Mouse (Mus musculus): ENCODE results near the gene Ifit1bl1. TPM values are rescaled to one million over a fixed set of nuclear protein-coding genes. Genes with fewer than 3 reads are reported as not detected.
A peak's percentile ranks its signal among the peaks of the same experiment; 100 is the strongest.

The Ifit1bl1 gene
- total RNA-seq, 2 experiments from 2014 or later = 4.7 to 6.4 TPM

GRCm38 (mm10) chr19:34550205-34550533, 51.6 kb downstream of the Ifit1bl1 start:
- ATAC-seq (ENCODE audit: poor library complexity, severe bottlenecking) = no peak; the same call in 1 of the 2 replicates

- ATAC-seq (ENCODE audit: poor library complexity, severe bottlenecking) = peak; percentile 81
Observed at GRCm38 (mm10) chr19:34547976-34548375, 53.8 kb downstream of the Ifit1bl1 start.

- no peak for ATAC-seq (ENCODE audit: poor library complexity, severe bottlenecking)
Observed at GRCm38 (mm10) chr19:34546211-34546610, 55.5 kb downstream of the Ifit1bl1 start.

Other genes starting within 250 kb of the Ifit1bl1 start
- not detected in 2 replicates for gene Ch25h, start 126.8 kb downstream of the Ifit1bl1 start, total RNA-seq (2015)
- not detected in 2 replicates for gene Ch25h, start 126.8 kb downstream of the Ifit1bl1 start, total RNA-seq (2017)
- gene Lipa, start 74.5 kb downstream of the Ifit1bl1 start, total RNA-seq (2015) = 119 and 136 TPM in 2 replicates
- 69.1 and 73.0 TPM in 2 replicates for gene Lipa, start 74.5 kb downstream of the Ifit1bl1 start, total RNA-seq (2017)
- 10.1 and 10.2 TPM in 2 replicates for gene Ifit2, start 51.3 kb downstream of the Ifit1bl1 start, total RNA-seq (2015)
- 20.2 and 21.2 TPM in 2 replicates for gene Ifit2, start 51.3 kb downstream of the Ifit1bl1 start, total RNA-seq (2017)
- 22.6 and 25.4 TPM in 2 replicates for gene Ifit3, start 18.4 kb downstream of the Ifit1bl1 start, total RNA-seq (2015)
- 33.0 and 34.0 TPM in 2 replicates for gene Ifit3, start 18.4 kb downstream of the Ifit1bl1 start, total RNA-seq (2017)
- 4.7 and 5.1 TPM in 2 replicates for gene Ifit3b, start 6.0 kb upstream of the Ifit1bl1 start, total RNA-seq (2015)
- 4.2 and 5.1 TPM in 2 replicates for gene Ifit3b, start 6.0 kb upstream of the Ifit1bl1 start, total RNA-seq (2017)
- gene Ifit1bl2, start 38.8 kb upstream of the Ifit1bl1 start, total RNA-seq (2015) = 3.8 and 4.2 TPM in 2 replicates
- gene Ifit1bl2, start 38.8 kb upstream of the Ifit1bl1 start, total RNA-seq (2017) = 6.7 and 8.1 TPM in 2 replicates
- gene Ifit1, start 38.9 kb upstream of the Ifit1bl1 start, total RNA-seq (2015) = 7.5 and 13.0 TPM in 2 replicates
- gene Ifit1, start 38.9 kb upstream of the Ifit1bl1 start, total RNA-seq (2017) = 8.7 and 10.6 TPM in 2 replicates
- gene Slc16a12, start 145.3 kb upstream of the Ifit1bl1 start, total RNA-seq (2015) = not detected in 2 replicates
- gene Slc16a12, start 145.3 kb upstream of the Ifit1bl1 start, total RNA-seq (2017) = not detected in 2 replicates